Mouse (Mus musculus) macrophage (primary cell): Measurements from ENCODE around the gene Lig4. TPM values are rescaled to one million over a fixed set of nuclear protein-coding genes. Genes with fewer than 3 reads are reported as not detected.

ENCODE experiments used
- H3K27ac ChIP-seq: fragments of 350-480 bp; formaldehyde crosslinking; 2 replicates; pipeline ENCODE4 v1.9.0; 2021
- H3K36me3 ChIP-seq: fragments of 350-480 bp; formaldehyde crosslinking; 2 replicates; pipeline ENCODE4 v1.9.0; 2021; ENCODE audit errors: inconsistent target
- H3K4me3 ChIP-seq: fragments of 350-480 bp; formaldehyde crosslinking; 2 replicates; pipeline ENCODE4 v1.9.0; 2021; ENCODE audit errors: inconsistent target
- H3K79me2 ChIP-seq: fragments of 350-480 bp; formaldehyde crosslinking; 2 replicates; pipeline ENCODE4 v1.9.0; 2021; ENCODE audit errors: inconsistent target
- WGBS: methylation state at CpG from one replicate; pipeline ENCODE4 v1.1.7; 2026; ENCODE audit warnings: inconsistent platforms; ENCODE audit not compliant: missing documents; 5-methylcytosine and 5-hydroxymethylcytosine counted together
- polyA plus RNA-seq: library from polyadenylated mRNA; stranded (reverse); fragments of 250-400 nt; gene quantifications from 3 replicates; pipeline ENCODE4 v1.2.4, GENCODE M21; 2018; ENCODE audit warnings: inconsistent platforms
- total RNA-seq, 78 experiments: library from RNA; depleted of rRNA; stranded (reverse); fragments of 250-400 nt; gene quantifications; 1 replicate in 9 of 78; 2 replicates in 24 of 78; 3 replicates in 43 of 78; 4 replicates in 2 of 78; pipeline ENCODE4 v1.2.4; 2018; ENCODE audit warnings: inconsistent platforms in 56 of 78

Lig4 gene
- total RNA-seq (2018; cell fraction: chromatin; rRNA removed) = 1 to 10 TPM in 18 of 26 experiments, under 1 TPM in 8; 0.34 to 5.2 (median 1.5) TPM
- 1 to 10 TPM; 1.3 to 4.1 (median 3.2) TPM for total RNA-seq (2018; cell fraction: cytosol; rRNA removed)
- 1 to 10 TPM; 1.1 to 7.4 (median 2.3) TPM for total RNA-seq (2018; cell fraction: nucleus; rRNA removed)
- polyA plus RNA-seq = 2.8 to 4.0 TPM (median 3.8 TPM) in 3 replicates

DNA sequence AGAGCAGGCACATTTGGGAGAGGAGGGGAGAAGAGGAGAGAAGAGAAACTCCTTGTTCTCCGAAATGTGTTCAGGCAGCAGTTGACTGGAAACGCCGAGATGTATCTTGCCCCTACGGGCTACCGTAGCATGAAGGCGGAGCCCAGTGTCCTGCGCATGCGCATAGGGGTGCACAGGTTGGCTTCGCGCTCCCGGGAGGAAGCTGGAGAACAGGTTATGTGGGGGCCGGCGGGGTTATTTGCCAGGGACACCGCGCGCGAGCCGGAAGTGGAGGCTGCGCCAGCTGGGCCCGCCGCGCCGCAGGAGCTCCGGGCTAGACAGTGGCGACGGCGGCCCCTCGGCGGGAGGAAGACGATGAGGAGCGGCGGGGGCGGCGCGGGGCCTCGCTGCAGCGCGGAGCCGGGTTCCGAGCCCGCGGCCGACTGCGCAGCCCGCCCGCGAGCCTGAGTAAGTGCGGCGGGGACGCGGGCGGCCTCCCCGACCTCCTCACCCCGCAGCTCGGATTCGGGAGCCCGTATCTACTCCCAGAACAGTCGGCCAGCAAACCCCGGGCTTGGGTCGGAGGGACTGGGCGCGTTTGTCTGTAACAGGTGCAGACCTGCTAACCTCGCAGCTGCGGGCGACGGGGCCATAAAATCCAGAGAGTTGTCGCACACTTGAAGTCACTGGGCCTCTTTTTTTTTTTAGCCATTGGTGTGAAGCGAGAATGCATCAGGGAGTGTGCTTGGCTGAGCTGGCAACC, at the start of gene Lig4, which contains the start of gene Abhd13:
Gene Lig4, minus strand, starts transcription at position 114 of the 742 bp plus-strand sequence.
Gene Abhd13, plus strand, starts transcription at position 135 of the 742 bp plus-strand sequence.
- peak within 1 kb of the TSS; percentile 46 for H3K27ac ChIP-seq
- peak within 1 kb of the TSS; percentile 76 for H3K4me3 ChIP-seq
- peaks cover 49% of the 10 kb centered on the region for H3K79me2 ChIP-seq
- WGBS = 2% methylated on average over 49 of the region's 68 CpGs
- peaks cover 6% of the 10 kb centered on the region for H3K36me3 ChIP-seq

DNA sequence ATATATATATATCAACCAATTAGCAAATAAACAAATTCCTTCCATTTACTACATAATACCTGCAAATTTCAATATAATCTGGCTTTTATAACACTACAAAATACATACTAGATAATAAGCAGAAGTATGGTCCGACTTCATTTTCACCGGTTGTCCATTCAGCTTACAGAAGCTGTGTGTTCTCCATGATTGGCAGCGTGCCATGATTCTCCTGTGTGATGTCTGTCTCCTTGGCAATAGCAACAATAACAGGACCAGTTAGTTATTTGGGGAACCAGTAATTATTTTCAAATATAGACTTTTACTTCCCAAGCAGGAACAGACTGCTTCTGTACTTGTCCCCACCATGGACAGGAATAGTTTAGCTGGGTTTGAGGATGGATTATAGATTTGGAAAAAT, 39.7 kb upstream of the Lig4 start:
- H3K36me3 ChIP-seq = no peaks in the 10 kb centered on the region
- no peak overlapping the region for H3K4me3 ChIP-seq
- H3K27ac ChIP-seq = no peak overlapping the region
- WGBS = 85% methylated on average over 3 of the region's 3 CpGs
- no peaks in the 10 kb centered on the region for H3K79me2 ChIP-seq

DNA sequence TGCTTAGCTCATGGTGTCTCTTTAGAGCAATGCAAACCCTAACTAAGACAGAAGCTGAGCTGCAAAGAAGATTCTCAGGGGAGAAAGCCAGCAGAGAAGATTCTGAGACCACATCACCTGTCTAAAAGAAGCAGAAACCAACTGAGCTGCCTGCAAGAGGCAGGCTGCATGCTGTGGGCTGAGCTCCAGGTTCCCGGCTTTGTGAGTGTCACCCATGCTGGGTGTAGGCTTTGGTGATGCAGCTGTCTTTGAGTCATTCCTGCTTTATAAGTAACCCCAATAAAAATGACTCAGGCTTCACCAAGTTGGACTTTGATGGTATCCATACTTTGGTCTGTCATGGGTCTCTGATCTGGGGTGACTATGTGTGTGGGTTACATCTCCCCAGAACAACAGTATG, 38.8 kb upstream of the Lig4 start:
- Histone ChIP-seq H3K36me3 (no peaks in the 10 kb centered on the region), H3K27ac (no peak overlapping the region), H3K79me2 (no peaks in the 10 kb centered on the region), H3K4me3 (no peak overlapping the region)
- 100% methylated on average over 1 of the region's 1 CpGs for WGBS

DNA sequence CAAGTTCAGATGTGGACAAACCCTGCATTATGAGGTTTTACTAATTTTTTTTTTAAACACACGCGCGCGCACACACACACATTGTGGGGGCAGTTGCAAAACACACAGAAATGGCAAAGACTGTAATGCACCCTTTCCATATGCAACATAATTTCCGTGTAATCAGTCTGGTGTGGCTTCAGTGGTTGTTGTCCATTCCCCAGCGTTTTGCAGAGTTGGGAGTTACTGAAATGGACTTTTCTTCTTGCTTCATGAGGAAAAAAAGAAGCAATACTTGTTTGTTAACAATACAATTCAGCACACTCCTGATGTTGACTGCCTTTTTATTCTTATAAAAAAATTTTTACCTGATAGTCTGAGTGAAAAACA, 30.2 kb upstream of the Lig4 start:
- no peak overlapping the region for H3K4me3 ChIP-seq
- no peaks in the 10 kb centered on the region for H3K36me3 ChIP-seq
- H3K79me2 ChIP-seq = no peaks in the 10 kb centered on the region
- H3K27ac ChIP-seq = no peak overlapping the region
- 44% methylated on average over 6 of the region's 6 CpGs for WGBS

DNA sequence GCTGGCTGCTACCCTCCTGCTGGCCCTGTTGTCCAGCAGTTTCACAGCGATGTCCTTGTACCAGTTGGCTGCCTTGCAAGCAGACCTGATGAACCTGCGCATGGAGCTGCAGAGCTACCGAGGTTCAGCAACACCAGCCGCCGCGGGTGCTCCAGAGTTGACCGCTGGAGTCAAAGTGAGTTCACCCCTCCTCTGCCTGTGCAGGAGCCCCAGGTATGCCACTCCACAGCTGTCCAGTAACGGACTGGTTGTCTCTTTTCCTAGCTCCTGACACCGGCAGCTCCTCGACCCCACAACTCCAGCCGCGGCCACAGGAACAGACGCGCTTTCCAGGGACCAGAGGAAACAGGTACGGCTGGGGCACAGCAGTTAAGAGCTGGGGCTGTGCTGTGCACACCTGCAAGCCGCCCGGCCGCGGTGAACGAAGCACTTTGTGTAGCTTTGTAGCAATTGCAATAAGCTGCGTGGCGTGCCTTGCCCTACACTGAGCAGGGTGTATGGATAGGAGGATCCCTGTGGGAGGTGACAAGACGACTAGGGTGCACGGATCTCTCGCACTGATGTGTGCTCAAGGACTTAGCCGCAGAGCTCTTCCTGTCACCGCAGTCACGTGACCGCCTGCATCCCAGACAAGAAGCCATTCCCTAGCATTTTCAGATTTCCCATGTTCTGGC, 29.6 kb upstream of the Lig4 start:
- Histone ChIP-seq H3K4me3 (peak overlapping the region; percentile 10; the same call in 1 of the 2 replicates), H3K36me3 (no peaks in the 10 kb centered on the region), H3K27ac (no peak overlapping the region), H3K79me2 (no peaks in the 10 kb centered on the region)
- 7% methylated on average over 29 of the region's 29 CpGs for WGBS

DNA sequence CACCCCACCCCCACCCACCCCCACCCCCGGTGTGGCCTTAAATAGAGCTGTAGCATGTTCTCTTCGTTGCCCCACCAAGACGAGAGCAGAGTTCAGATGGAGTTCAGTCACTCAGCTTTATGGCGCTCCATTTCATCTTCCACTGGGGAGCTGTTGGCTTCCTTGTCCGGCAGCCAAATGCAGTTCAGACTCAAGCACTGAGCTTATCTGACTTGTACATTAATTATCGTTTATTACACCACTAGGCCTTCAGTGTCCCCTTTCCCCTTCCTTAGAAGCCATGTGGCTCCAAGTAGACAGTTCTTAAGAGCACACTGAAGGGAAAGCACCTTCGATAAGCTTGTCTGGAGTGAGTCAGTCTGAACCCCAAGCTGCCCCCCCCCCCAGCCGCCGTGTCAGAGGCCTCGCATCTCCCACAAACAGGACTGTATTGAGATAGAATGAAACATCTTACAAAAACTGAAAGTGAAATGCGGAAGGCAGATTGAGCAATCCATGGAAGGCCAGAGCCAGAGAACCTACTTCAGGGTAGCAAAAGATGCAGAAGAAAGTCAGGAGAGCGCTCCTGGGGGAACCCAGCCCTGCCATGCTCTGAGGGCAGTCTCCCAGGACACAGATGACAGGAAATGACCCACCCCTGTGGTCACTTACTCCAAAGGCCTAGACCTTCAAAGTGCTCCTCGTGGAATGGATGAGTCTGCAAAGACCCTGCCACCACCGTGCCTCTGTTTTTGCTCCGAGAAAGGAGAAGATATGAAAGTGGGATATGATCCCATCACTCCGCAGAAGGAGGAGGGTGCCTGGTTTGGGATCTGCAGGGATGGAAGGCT, 28.9 kb upstream of the Lig4 start, which contains the start of gene Tnfsf13b:
Gene Tnfsf13b, plus strand, starts transcription at position 312 of the 830 bp plus-strand sequence.
- H3K79me2 ChIP-seq = no peaks in the 10 kb centered on the region
- WGBS = 38% methylated on average over 16 of the region's 16 CpGs
- H3K36me3 ChIP-seq = no peaks in the 10 kb centered on the region
- no peak within 1 kb of the TSS for H3K27ac ChIP-seq
- H3K4me3 ChIP-seq = peak within 1 kb of the TSS; percentile 10; the same call in 1 of the 2 replicates

DNA sequence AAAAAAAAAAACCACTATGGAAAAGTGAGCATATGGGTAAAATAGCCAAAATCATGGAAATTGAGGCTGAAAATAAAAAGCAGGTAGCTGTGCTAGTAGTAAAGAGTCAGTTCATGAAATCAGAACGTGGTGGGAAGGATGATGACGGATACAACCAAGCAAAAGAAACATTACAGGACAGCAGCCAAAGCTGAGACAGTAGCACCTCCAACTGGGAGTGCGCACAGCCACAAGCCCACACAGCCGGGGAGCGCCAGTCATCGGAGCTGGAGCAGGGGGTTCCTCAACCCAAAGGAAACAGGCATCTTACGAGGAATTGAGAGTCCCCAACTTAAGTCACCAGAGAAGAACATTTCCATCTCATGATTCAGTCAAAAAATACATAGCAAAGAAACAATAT, 26.6 kb upstream of the Lig4 start:
- Histone ChIP-seq H3K36me3 (no peaks in the 10 kb centered on the region), H3K79me2 (no peaks in the 10 kb centered on the region), H3K4me3 (no peak overlapping the region), H3K27ac (no peak overlapping the region)
- 83% methylated on average over 7 of the region's 7 CpGs for WGBS

DNA sequence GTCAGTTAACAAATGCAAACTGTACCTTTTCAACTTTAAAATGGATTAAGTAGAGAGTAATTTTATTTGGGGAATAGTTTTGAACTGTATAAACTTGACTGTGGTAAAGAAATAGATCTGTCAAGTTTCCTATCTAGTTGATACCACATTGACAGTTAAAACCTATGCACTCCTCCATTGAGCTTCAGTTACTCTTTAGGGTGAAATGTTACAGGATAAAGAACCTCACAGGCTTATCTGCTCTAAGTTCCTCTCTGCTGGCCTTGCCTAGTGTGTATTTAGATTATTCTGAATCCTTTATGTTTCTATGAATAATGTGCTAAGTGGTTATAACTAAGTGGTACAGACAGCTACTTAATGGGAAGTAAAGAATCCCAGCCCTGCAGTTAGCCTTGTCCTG, 2.7 kb upstream of the Lig4 start:
- no peak overlapping the region for H3K4me3 ChIP-seq
- H3K79me2 ChIP-seq = peaks cover 74% of the 10 kb centered on the region
- H3K36me3 ChIP-seq = 0 out of 2 replicates have a peak, but pooled peaks cover 7% of the 10 kb centered on the region
- H3K27ac ChIP-seq = no peak overlapping the region

DNA sequence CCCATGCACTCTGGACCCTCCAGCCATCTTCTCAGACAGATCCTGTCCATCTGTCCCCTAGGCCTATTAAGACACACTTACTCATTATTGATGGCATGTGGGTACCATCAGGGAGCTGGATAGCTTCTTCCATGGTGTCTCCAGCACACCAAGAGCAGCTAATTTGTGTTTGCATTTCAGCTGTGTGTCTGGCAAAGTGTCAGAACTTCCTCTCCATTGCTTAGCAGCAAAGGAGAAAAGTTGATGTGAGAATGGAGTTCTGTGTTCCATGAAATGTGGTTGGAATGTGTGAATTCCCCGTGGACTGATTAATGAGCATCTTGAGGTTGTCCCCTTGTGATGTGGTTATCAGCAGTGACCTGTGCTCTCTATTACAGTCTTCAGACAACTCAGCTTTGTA, 2.3 kb upstream of the Lig4 start:
- Histone ChIP-seq H3K36me3 (0 out of 2 replicates have a peak, but pooled peaks cover 7% of the 10 kb centered on the region), H3K79me2 (peaks cover 69% of the 10 kb centered on the region), H3K4me3 (no peak overlapping the region), H3K27ac (no peak overlapping the region)
- WGBS = 100% methylated on average over 1 of the region's 1 CpGs

DNA sequence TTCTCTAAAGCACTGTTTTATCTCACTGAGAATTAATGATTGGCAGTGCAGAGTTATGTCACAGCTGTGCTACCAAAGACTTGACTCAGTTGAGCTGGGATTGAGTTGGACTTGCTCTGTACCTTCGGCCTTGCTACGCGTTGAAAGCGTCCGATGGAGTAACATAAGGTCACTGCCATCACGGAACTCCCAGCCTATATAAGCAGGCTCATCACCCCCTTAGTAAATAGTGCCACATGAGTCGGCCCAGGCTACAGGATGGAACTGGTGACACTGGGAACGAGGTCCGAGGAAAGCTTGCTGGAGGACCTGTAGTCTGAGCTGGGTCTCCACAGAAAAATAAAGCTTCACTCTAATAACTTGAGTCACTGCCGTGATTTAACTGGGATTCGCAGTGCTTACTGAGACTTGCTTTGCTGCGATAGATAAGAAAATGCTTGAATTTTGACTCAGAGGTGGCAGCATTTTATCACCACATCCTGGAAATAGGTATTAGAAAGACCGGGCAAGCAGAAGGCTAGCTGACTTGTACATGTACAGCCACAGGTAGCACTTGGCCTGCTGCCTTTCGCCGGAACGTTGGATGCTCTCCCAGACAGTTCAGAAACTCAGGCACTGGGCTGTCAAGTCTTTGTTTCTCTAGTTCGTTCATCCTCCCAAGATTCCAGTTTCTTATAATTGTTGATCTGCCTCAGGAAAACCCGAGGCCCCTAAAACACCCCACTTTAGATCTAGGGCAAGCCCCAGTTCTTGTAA, 1.2 kb upstream of the Lig4 start:
- 0 out of 2 replicates have a peak, but pooled peaks cover 7% of the 10 kb centered on the region for H3K36me3 ChIP-seq
- H3K79me2 ChIP-seq = peaks cover 58% of the 10 kb centered on the region
- H3K4me3 ChIP-seq = peak overlapping the region; percentile 76
- 0 out of 2 replicates have a peak overlapping the region, but pooled peaks have one; percentile 25 for H3K27ac ChIP-seq
- 60% methylated on average over 18 of the region's 18 CpGs for WGBS

DNA sequence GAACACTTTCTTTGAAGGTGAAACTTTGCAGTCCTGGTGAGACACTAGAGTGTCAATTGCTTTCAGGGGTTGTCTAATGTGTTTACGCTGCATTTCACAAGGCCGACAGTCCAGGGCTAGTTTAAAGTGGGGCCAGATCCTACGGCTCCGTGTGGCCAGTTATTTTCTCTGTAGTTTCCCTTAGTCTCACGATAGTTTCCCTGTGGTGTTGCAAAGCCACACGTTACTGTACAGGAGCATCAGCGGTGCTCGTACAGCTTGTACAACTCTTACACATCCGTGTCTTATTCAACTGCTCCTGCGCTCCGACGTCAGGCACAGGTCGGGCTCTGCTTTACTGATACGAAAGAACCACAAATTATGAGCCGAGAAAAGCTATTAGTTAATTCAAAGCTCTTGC, 470 bp downstream of the Lig4 start:
- peaks cover 42% of the 10 kb centered on the region for H3K79me2 ChIP-seq
- H3K4me3 ChIP-seq = peak overlapping the region; percentile 42
- 29% methylated on average over 15 of the region's 15 CpGs for WGBS
- H3K36me3 ChIP-seq = peaks cover 13% of the 10 kb centered on the region
- peak overlapping the region; percentile 46 for H3K27ac ChIP-seq

DNA sequence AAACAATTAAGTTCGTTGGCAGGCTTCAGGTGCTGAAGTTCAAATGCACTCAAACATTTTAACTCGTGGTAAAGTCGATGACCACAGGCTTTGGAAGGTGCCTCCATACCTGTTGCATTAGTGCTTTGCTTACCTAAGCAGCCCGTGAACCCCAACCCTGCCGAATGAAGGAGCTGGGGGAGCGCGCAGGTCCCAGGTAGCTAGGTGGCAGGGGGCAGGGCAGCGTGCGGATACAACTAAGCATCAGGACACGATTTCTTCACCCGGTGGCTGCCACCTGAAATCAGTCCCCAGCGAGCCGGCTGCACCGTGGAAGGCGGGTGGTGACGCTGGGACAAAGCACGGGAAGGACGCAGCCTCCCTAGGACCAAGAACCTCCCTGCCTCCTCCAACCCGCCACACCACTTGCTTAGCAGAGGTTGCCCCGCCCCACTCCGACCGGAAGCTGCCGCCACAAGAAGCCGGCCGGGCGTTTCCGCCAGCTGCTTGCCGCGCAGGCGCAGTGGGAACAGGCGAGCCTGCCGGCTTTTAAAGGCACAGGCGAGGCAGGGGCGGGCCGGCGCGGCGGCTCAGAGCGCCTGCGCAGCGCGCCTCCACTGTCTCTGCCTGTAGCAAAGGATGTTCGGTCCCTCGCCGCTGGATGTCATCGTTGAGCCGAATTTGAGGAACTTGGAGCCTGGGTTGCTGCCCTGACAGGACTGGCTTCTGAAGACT, 1.4 kb downstream of the Lig4 start:
- under 1% methylated on average over 44 of the region's 47 CpGs for WGBS
- peak overlapping the region; percentile 19; the same call in 1 of the 2 replicates for H3K27ac ChIP-seq
- peaks cover 32% of the 10 kb centered on the region for H3K79me2 ChIP-seq
- H3K4me3 ChIP-seq = peak overlapping the region; percentile 90
- peaks cover 22% of the 10 kb centered on the region for H3K36me3 ChIP-seq

DNA sequence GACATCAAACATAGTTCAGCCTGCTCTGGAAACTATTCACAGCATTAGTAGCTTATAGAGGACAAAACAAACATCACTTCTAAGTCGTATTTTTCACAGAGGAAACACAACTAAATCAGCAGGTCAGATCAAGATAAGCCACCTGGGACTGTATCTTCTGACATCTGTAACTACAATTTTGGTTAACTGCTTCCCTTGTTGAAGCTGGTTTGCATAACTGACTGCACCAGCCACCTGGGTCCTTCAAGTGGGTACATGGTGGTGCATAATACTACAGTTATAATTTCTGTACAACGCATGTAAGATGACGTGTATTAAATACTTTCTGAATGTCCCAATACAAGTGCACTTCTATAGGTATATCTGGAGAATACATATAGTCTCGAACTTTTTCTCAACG, 2.2 kb downstream of the Lig4 start:
- Histone ChIP-seq H3K79me2 (peaks cover 25% of the 10 kb centered on the region), H3K36me3 (peaks cover 22% of the 10 kb centered on the region), H3K4me3 (peak overlapping the region; percentile 90), H3K27ac (no peak overlapping the region)
- WGBS = 14% methylated on average over 3 of the region's 5 CpGs
